Mouse (Mus musculus) forebrain, embryonic 14.5 days (tissue): Measurements from ENCODE around the gene Scfd2. TPM values are rescaled to one million over a fixed set of nuclear protein-coding genes. Genes with fewer than 3 reads are reported as not detected.
A peak's percentile ranks its signal among the peaks of the same experiment; 100 is the strongest.

Experiments used
- ATAC-seq: fragments of 200-750 bp; cut with Nextera tagmentation; 2 replicates; pipeline ENCODE4 v1.8.0; 2017; ENCODE audit warnings: mild to moderate bottlenecking, moderate library complexity
- DNase-seq: peaks from one replicate; pipeline ENCODE4 v3.0.0-alpha.2; 2015; ENCODE audit warnings: low spot score
- H3K27ac ChIP-seq: fragments of 300-500 bp; sonication (generic); 2 replicates; pipeline ENCODE4 v1.5.1; 2014; ENCODE audit warnings: low read depth, mild to moderate bottlenecking, control low read depth, low read length, moderate library complexity
- H3K27me3 ChIP-seq: fragments of 300-500 bp; sonication (generic); replicated peaks from 2 replicates; pipeline ENCODE4 v1.6.1; 2014; ENCODE audit warnings: low read length, control low read depth, mixed read lengths; ENCODE audit not compliant: control insufficient read depth, insufficient read depth
- H3K36me3 ChIP-seq: fragments of 300-500 bp; sonication (generic); 2 replicates; pipeline ENCODE4 v1.6.1; 2014; ENCODE audit warnings: low read length, control low read depth; ENCODE audit not compliant: control insufficient read depth, insufficient read depth
- H3K4me1 ChIP-seq: fragments of 300-500 bp; sonication (generic); 2 replicates; pipeline ENCODE4 v1.6.1; 2014; ENCODE audit warnings: antibody characterized with exemption, low read length, control low read depth; ENCODE audit not compliant: control insufficient read depth, insufficient read depth
- H3K4me2 ChIP-seq: fragments of 300-500 bp; sonication (generic); 2 replicates; pipeline ENCODE4 v1.6.1; 2014; ENCODE audit warnings: mild to moderate bottlenecking, control low read depth, low read length
- H3K4me3 ChIP-seq: fragments of 300-500 bp; sonication (generic); 2 replicates; pipeline ENCODE4 v1.5.1; 2014; ENCODE audit warnings: low read depth, low read length, control low read depth
- H3K9ac ChIP-seq: fragments of 300-500 bp; sonication (generic); 2 replicates; pipeline ENCODE4 v1.6.1; 2014; ENCODE audit warnings: mild to moderate bottlenecking, low read length, control low read depth, moderate library complexity
- H3K9me3 ChIP-seq: fragments of 300-500 bp; sonication (generic); replicated peaks from 2 replicates; pipeline ENCODE4 v1.6.1; 2016; ENCODE audit warnings: low read length, control low read depth, mixed read lengths; ENCODE audit not compliant: control insufficient read depth
- WGBS: fragments of 180-500 bp; shearing (Covaris S2); extraction: QIAGEN DNeasy Blood & Tissue Kit; methylation state at CpG from one replicate; pipeline ENCODE4 v1.1.7; 2014; 5-methylcytosine and 5-hydroxymethylcytosine counted together
- polyA plus RNA-seq: library from polyadenylated mRNA; unstranded; fragments of >200 nt; fragmentation: Nextera tagmentation; extraction: Ambion mirVana; gene quantifications from 2 replicates; pipeline ENCODE4 v1.2.1, GENCODE M21; 2014

The Scfd2 gene
- polyA plus RNA-seq, 1 experiment from 2014 or later: 18.6 TPM

- Histone ChIP-seq H3K36me3 (no peaks in the 10 kb centered on the region), H3K4me1 (peaks cover 13% of the 10 kb centered on the region), H3K4me3 (no peak overlapping the region), H3K9ac (no peak overlapping the region), H3K4me2 (no peak overlapping the region), H3K27me3 (no peaks in the 10 kb centered on the region), H3K9me3 (no peaks in the 10 kb centered on the region), H3K27ac (no peak overlapping the region)
- WGBS: 48% methylated on average over 1 of the region's 1 CpGs
- ATAC-seq (no peak), DNase-seq (no peak)
Measured at GRCm38 (mm10) chr5:74363296-74363695, 168.3 kb downstream of the Scfd2 start.

- no peak for ATAC-seq
- DNase-seq: no peak
- Histone ChIP-seq H3K9me3 (no peaks in the 10 kb centered on the region), H3K27me3 (no peaks in the 10 kb centered on the region), H3K4me3 (no peak overlapping the region), H3K4me2 (no peak overlapping the region), H3K4me1 (peaks cover 11% of the 10 kb centered on the region), H3K36me3 (no peaks in the 10 kb centered on the region), H3K27ac (no peak overlapping the region), H3K9ac (no peak overlapping the region)
- 87% methylated on average over 5 of the region's 5 CpGs for WGBS
Measured at GRCm38 (mm10) chr5:74361531-74361930, 170.0 kb downstream of the Scfd2 start.

- H3K9ac ChIP-seq: no peak overlapping the region
- no peaks in the 10 kb centered on the region for H3K27me3 ChIP-seq
- ATAC-seq: no peak
- no peak for DNase-seq
- no peak overlapping the region for H3K27ac ChIP-seq
- H3K4me1 ChIP-seq: no peaks in the 10 kb centered on the region
- 86% methylated on average over 8 of the region's 8 CpGs for WGBS
- no peaks in the 10 kb centered on the region for H3K36me3 ChIP-seq
- no peak overlapping the region for H3K4me3 ChIP-seq
- no peaks in the 10 kb centered on the region for H3K9me3 ChIP-seq
- H3K4me2 ChIP-seq: no peak overlapping the region
Measured at GRCm38 (mm10) chr5:74358033-74358432, 173.5 kb downstream of the Scfd2 start.

- no peaks in the 10 kb centered on the region for H3K4me1 ChIP-seq
- H3K9me3 ChIP-seq: no peaks in the 10 kb centered on the region
- H3K9ac ChIP-seq: no peak overlapping the region
- ATAC-seq (no peak), DNase-seq (no peak)
- H3K27ac ChIP-seq: no peak overlapping the region
- H3K4me3 ChIP-seq: no peak overlapping the region
- no peak overlapping the region for H3K4me2 ChIP-seq
- H3K36me3 ChIP-seq: no peaks in the 10 kb centered on the region
- 77% methylated on average over 2 of the region's 2 CpGs for WGBS
- no peaks in the 10 kb centered on the region for H3K27me3 ChIP-seq
Measured at GRCm38 (mm10) chr5:74355416-74356177, 176.0 kb downstream of the Scfd2 start.

GRCm38 (mm10) chr5:74350909-74351308, 180.7 kb downstream of the Scfd2 start:
- no peaks in the 10 kb centered on the region for H3K4me1 ChIP-seq
- ATAC-seq: no peak
- H3K4me3 ChIP-seq: no peak overlapping the region
- no peak overlapping the region for H3K27ac ChIP-seq
- H3K27me3 ChIP-seq: no peaks in the 10 kb centered on the region
- no peak overlapping the region for H3K9ac ChIP-seq
- H3K36me3 ChIP-seq: no peaks in the 10 kb centered on the region
- WGBS: 84% methylated on average over 4 of the region's 4 CpGs
- no peak overlapping the region for H3K4me2 ChIP-seq
- DNase-seq: no peak
- H3K9me3 ChIP-seq: no peaks in the 10 kb centered on the region

GRCm38 (mm10) chr5:74348079-74348870, 183.3 kb downstream of the Scfd2 start:
- Histone ChIP-seq H3K36me3 (no peaks in the 10 kb centered on the region), H3K4me3 (no peak overlapping the region), H3K9ac (no peak overlapping the region), H3K4me2 (no peak overlapping the region), H3K9me3 (no peaks in the 10 kb centered on the region), H3K27ac (no peak overlapping the region), H3K4me1 (no peaks in the 10 kb centered on the region), H3K27me3 (no peaks in the 10 kb centered on the region)
- WGBS: 81% methylated on average over 11 of the region's 11 CpGs
- DNase-seq (no peak), ATAC-seq (no peak)

GRCm38 (mm10) chr5:74343045-74343444, 188.5 kb downstream of the Scfd2 start:
- no peak overlapping the region for H3K9ac ChIP-seq
- no peaks in the 10 kb centered on the region for H3K9me3 ChIP-seq
- 68% methylated on average over 2 of the region's 2 CpGs for WGBS
- no peak for DNase-seq
- H3K4me3 ChIP-seq: no peak overlapping the region
- H3K4me2 ChIP-seq: no peak overlapping the region
- H3K36me3 ChIP-seq: no peaks in the 10 kb centered on the region
- no peaks in the 10 kb centered on the region for H3K27me3 ChIP-seq
- no peak overlapping the region for H3K27ac ChIP-seq
- H3K4me1 ChIP-seq: no peaks in the 10 kb centered on the region
- ATAC-seq: no peak

- Histone ChIP-seq H3K36me3 (no peaks in the 10 kb centered on the region), H3K4me2 (no peak overlapping the region), H3K9ac (no peak overlapping the region), H3K9me3 (no peaks in the 10 kb centered on the region), H3K27me3 (no peaks in the 10 kb centered on the region), H3K4me1 (peaks cover 3% of the 10 kb centered on the region; the same call in 1 of the 2 replicates), H3K27ac (no peak overlapping the region), H3K4me3 (no peak overlapping the region)
- no peak for DNase-seq
- ATAC-seq: no peak
Measured at GRCm38 (mm10) chr5:74342557-74342956, 189.0 kb downstream of the Scfd2 start.

GRCm38 (mm10) chr5:74337491-74337890, 194.1 kb downstream of the Scfd2 start:
- ATAC-seq (peak; percentile 50), DNase-seq (no peak)
- Histone ChIP-seq H3K4me3 (no peak overlapping the region), H3K4me2 (no peak overlapping the region), H3K9me3 (no peaks in the 10 kb centered on the region), H3K4me1 (peaks cover 8% of the 10 kb centered on the region), H3K9ac (no peak overlapping the region), H3K27ac (peak overlapping the region; percentile 49; the same call in 1 of the 2 replicates), H3K27me3 (no peaks in the 10 kb centered on the region), H3K36me3 (no peaks in the 10 kb centered on the region)
- WGBS: 92% methylated on average over 3 of the region's 3 CpGs
